Mouse (Mus musculus) CH12.LX (cell line): Measurements from ENCODE around the gene Tnni1. TPM values are rescaled to one million over a fixed set of nuclear protein-coding genes. Genes with fewer than 3 reads are reported as not detected.

Source experiments
- DNase-seq: peaks from one replicate; pipeline ENCODE4 v3.0.0-alpha.2; 2013; ENCODE audit errors: extremely low read depth
- H3K27ac ChIP-seq: 2 replicates; pipeline ENCODE4 v1.5.1; 2012; ENCODE audit warnings: low read depth, mild to moderate bottlenecking, control low read depth, moderate library complexity; ENCODE audit not compliant: insufficient read depth
- H3K27me3 ChIP-seq: replicated peaks from 2 replicates; pipeline ENCODE3; 2012; ENCODE audit warnings: inconsistent platforms
- H3K36me3 ChIP-seq, 2 experiments: replicated peaks in 1 of 2; 2 replicates each; pipeline versions ENCODE3 to v1.6.1; 2012; ENCODE audit warnings: inconsistent platforms in 1 of 2, low read length in 1 of 2, mild to moderate bottlenecking in 1 of 2, mixed read lengths in 1 of 2, moderate library complexity in 1 of 2; ENCODE audit not compliant: control insufficient read depth in 1 of 2, insufficient read depth in 1 of 2
- H3K4me1 ChIP-seq, 2 experiments: 2 replicates each; pipeline ENCODE4 v1.6.1; 2012; ENCODE audit warnings: inconsistent platforms in 1 of 2, moderate library complexity in 1 of 2; ENCODE audit not compliant: insufficient read depth in 2 of 2, control insufficient read depth in 1 of 2
- H3K4me2 ChIP-seq: 2 replicates; pipeline ENCODE4 v1.6.1; 2012; ENCODE audit warnings: low read depth, mild to moderate bottlenecking, control low read depth; ENCODE audit not compliant: poor library complexity, insufficient read depth, severe bottlenecking
- H3K4me3 ChIP-seq, 3 experiments: fragments of 150-350 bp in 1 of 3; sonication (generic) in 1 of 3; replicated peaks in 1 of 3; 2 replicates each; pipeline versions ENCODE3 to v1.5.1; 2011 to 2012; ENCODE audit warnings: low read depth in 2 of 3, low read length in 2 of 3, mild to moderate bottlenecking in 2 of 3, moderate library complexity in 2 of 3, control low read depth in 1 of 3, improper control_type of control experiment in 1 of 3, inconsistent platforms in 1 of 3, mixed read lengths in 1 of 3; ENCODE audit not compliant: poor library complexity in 1 of 3
- H3K79me2 ChIP-seq: replicated peaks from 2 replicates; pipeline ENCODE4 v1.6.1; 2012; ENCODE audit warnings: mild to moderate bottlenecking, moderate library complexity; ENCODE audit not compliant: control insufficient read depth, poor library complexity, insufficient read depth, severe bottlenecking; ENCODE audit errors: extremely low read depth
- H3K9ac ChIP-seq: 2 replicates; pipeline ENCODE4 v1.6.1; 2012; ENCODE audit warnings: low read depth, mild to moderate bottlenecking, control low read depth, moderate library complexity; ENCODE audit not compliant: insufficient read depth
- H3K9me3 ChIP-seq: replicated peaks from 2 replicates; pipeline ENCODE3; 2012; ENCODE audit warnings: low read length, inconsistent platforms, mixed read lengths
- CHD1 ChIP-seq: IDR thresholded peaks from 2 replicates; pipeline ENCODE4 v1.6.1; 2012; ENCODE audit warnings: low read depth, low read length, improper control_type of control experiment, inconsistent platforms
- CHD2 ChIP-seq: IDR thresholded peaks from 2 replicates; pipeline ENCODE4 v1.6.1; 2011; ENCODE audit warnings: low read length, improper control_type of control experiment
- CTCF ChIP-seq, 2 experiments: IDR thresholded peaks in 1 of 2; conservative IDR thresholded peaks in 1 of 2; 2 replicates each; pipeline ENCODE4 v1.5.1; 2011 to 2012; ENCODE audit warnings: low read depth in 2 of 2, low read length in 2 of 2, improper control_type of control experiment in 1 of 2, inconsistent platforms in 1 of 2, mild to moderate bottlenecking in 1 of 2, moderate library complexity in 1 of 2
- E2F4 ChIP-seq: IDR thresholded peaks from 2 replicates; pipeline ENCODE4 v1.6.1; 2011; ENCODE audit warnings: low read depth, low read length, improper control_type of control experiment; ENCODE audit not compliant: insufficient replicate concordance
- EP300 ChIP-seq: IDR thresholded peaks from 2 replicates; pipeline ENCODE4 v1.6.1; 2011; ENCODE audit warnings: low read length, improper control_type of control experiment
- IRF4 ChIP-seq: IDR thresholded peaks from 2 replicates; pipeline ENCODE4 v1.6.1; 2014; ENCODE audit warnings: low read depth, mild to moderate bottlenecking, inconsistent platforms, low read length, improper control_type of control experiment
- JUND ChIP-seq: conservative IDR thresholded peaks from 2 replicates; pipeline ENCODE4 v1.6.1; 2011; ENCODE audit warnings: low read depth, low read length, improper control_type of control experiment
- MAFK ChIP-seq: IDR thresholded peaks from 2 replicates; pipeline ENCODE4 v1.6.1; 2011; ENCODE audit warnings: low read length, improper control_type of control experiment; ENCODE audit not compliant: insufficient replicate concordance
- MAX ChIP-seq: IDR thresholded peaks from 2 replicates; pipeline ENCODE4 v1.6.1; 2011; ENCODE audit warnings: low read length, improper control_type of control experiment
- MAZ ChIP-seq: IDR thresholded peaks from 2 replicates; pipeline ENCODE4 v1.6.1; 2012; ENCODE audit warnings: low read depth, mild to moderate bottlenecking, inconsistent platforms, low read length, improper control_type of control experiment, moderate library complexity
- MYC ChIP-seq: IDR thresholded peaks from 2 replicates; pipeline ENCODE4 v1.6.1; 2011; ENCODE audit warnings: low read depth, mild to moderate bottlenecking, improper control_type of control experiment, low read length
- NRF1 ChIP-seq: IDR thresholded peaks from 2 replicates; pipeline ENCODE4 v1.6.1; 2014; ENCODE audit warnings: low read depth, mild to moderate bottlenecking, inconsistent platforms, low read length, improper control_type of control experiment, moderate library complexity
- SMC3 ChIP-seq: IDR thresholded peaks from 2 replicates; pipeline ENCODE4 v1.6.1; 2011; ENCODE audit warnings: low read depth, low read length, improper control_type of control experiment
- TCF12 ChIP-seq: IDR thresholded peaks from 2 replicates; pipeline ENCODE4 v1.6.1; 2014; ENCODE audit warnings: low read depth, mild to moderate bottlenecking, inconsistent platforms, low read length, improper control_type of control experiment
- USF1 ChIP-seq: IDR thresholded peaks from 2 replicates; pipeline ENCODE4 v1.6.1; 2014; ENCODE audit warnings: low read depth, mild to moderate bottlenecking, inconsistent platforms, low read length, improper control_type of control experiment
- USF2 ChIP-seq: conservative IDR thresholded peaks from 2 replicates; pipeline ENCODE4 v1.6.1; 2011; ENCODE audit warnings: low read depth, low read length, improper control_type of control experiment
- ZC3H11A ChIP-seq: IDR thresholded peaks from 2 replicates; pipeline ENCODE4 v1.6.1; 2012; ENCODE audit warnings: low read depth, mild to moderate bottlenecking, inconsistent platforms, low read length, improper control_type of control experiment
- ZKSCAN1 ChIP-seq: IDR thresholded peaks from 2 replicates; pipeline ENCODE4 v1.6.1; 2012; ENCODE audit warnings: low read depth, inconsistent platforms, low read length, improper control_type of control experiment, borderline replicate concordance
- ZMIZ1 ChIP-seq: IDR thresholded peaks from 2 replicates; pipeline ENCODE4 v1.6.1; 2012; ENCODE audit warnings: low read depth, mild to moderate bottlenecking, inconsistent platforms, low read length, improper control_type of control experiment
- dilution Hi-C: fragments of 300-500 bp; cut with MboI; formaldehyde crosslinking; loops from 2 replicates; pipeline ENCODE4 v1.14.3; 2020; ENCODE audit warnings: low sequenced_read_pairs; ENCODE audit not compliant: extremely low pct_unique_long_range_greater_than_20kb, extremely low pct_ligation_motif_present
- in situ Hi-C: fragments of 300-500 bp; cut with MboI; formaldehyde crosslinking; loops from 3 replicates; pipeline ENCODE4 v1.14.3; 2019; ENCODE audit warnings: low sequenced_read_pairs, low pct_ligation_motif_present, low pct_unique_long_range_greater_than_20kb, mixed read lengths
- polyA plus RNA-seq: library from polyadenylated mRNA; unstranded; fragments of >175 nt; gene quantifications from 2 replicates; pipeline ENCODE4 v1.2.1, GENCODE M21; 2012; ENCODE audit warnings: low read depth; ENCODE audit not compliant: insufficient read length
- total RNA-seq, 2 experiments: library from RNA; depleted of rRNA; stranded (reverse); fragments of 300-350 nt in 1 of 2; fragments of >200 nt in 1 of 2; gene quantifications; 2 replicates each; pipeline ENCODE4 v1.2.3; 2012 to 2014

Tnni1 gene
- total and polyA plus RNA-seq, 3 experiments, result 1.6 to 6.9 (median 4.2) TPM

DNA sequence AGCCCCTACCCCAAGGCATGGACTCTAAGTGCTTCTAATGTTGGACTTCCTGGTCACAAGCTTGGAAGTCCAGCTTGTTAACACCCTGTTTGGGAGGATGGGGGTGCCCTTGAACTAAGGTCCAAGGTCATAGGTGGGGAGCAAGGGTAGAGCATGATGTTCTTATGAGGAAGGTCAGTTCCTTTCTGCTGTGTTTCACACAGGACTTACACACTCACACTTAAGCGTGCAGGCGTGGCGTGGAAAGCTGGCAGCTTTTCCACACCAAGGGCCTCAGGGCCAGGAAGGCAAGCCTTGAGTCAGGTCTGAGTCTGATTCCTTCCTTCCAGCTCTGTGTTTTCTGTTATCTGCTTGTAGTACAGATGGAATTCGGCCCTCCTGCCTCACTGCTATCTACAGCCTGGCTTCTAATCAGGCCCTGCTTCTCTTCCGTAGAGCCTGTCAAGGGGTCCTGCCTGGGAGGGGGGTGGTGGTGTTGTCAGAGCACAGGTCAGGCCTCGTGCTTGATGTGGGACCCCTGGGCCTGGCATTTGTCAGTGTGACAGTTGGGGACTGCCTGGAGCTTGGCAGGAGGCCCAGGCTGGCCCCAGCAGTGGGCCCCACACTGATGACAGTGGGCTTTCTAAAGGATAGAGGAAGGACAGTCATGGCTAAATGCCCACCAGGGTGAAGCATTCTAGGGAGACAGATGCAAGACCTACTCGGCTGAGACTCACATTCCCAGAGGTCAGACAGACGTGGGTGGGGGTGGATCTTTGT lies 21.1 kb downstream of the Tnni1 start:
- no peak for DNase-seq
- H3K27ac ChIP-seq, result no peak overlapping the region
- H3K9me3 ChIP-seq, result no peaks in the 10 kb centered on the region
- H3K4me3 ChIP-seq, result no peak overlapping the region
- dilution Hi-C loops, result no loop called here
- in situ Hi-C loops, result no loop called here
- peaks cover 10% of the 10 kb centered on the region for H3K27me3 ChIP-seq
- no peaks in the 10 kb centered on the region for H3K36me3 ChIP-seq
- H3K9ac ChIP-seq, result no peak overlapping the region
- H3K4me2 ChIP-seq, result no peak overlapping the region
- H3K79me2 ChIP-seq, result no peaks in the 10 kb centered on the region
- peaks cover 1 to 18% of the 10 kb centered on the region in 2 experiments for H3K4me1 ChIP-seq
- TF ChIP-seq IRF4, result no peak
- TF ChIP-seq ZKSCAN1, result no peak
- no peak for TF ChIP-seq SMC3
- no peak for TF ChIP-seq CTCF (conservative IDR thresholded peaks at IDR 0.05 in 1 of 2, IDR thresholded peaks at IDR 0.05 in 1 of 2; ENCODE audit: low read depth in 2 of 2, low read length in 2 of 2)
- TF ChIP-seq EP300, result no peak
- no peak for TF ChIP-seq MAX
- no peak for TF ChIP-seq E2F4
- TF ChIP-seq TCF12, result no peak
- TF ChIP-seq ZC3H11A, result no peak
- no peak for TF ChIP-seq NRF1
- TF ChIP-seq MAFK, result no peak
- TF ChIP-seq CHD1, result no peak
- no peak for TF ChIP-seq JUND
- TF ChIP-seq USF2, result no peak
- TF ChIP-seq ZMIZ1, result no peak
- no peak for TF ChIP-seq USF1
- TF ChIP-seq MYC, result no peak

DNA sequence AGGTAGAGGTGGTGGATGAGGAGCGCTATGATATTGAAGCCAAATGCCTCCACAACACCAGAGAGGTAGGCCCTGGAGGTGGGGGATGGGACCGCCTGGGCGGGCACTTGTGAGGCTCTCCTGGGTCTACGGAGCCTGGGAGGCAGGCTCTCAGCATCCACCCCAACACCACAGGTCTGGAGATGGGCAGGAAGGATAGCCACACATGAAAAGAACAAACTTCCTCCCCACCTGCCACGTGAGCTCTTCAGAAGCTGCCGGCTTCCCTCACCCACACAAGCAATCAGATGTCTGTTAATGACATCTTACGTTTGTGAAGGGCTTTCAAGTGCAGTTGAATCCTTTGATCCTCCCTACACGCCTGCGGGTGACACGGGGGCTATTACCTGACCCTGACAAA lies 28.3 kb downstream of the Tnni1 start:
- H3K4me1 ChIP-seq, result peaks cover 3 to 30% of the 10 kb centered on the region in 2 experiments
- no peak overlapping the region for H3K9ac ChIP-seq
- TF ChIP-seq MAZ (no peak), ZMIZ1 (no peak), EP300 (no peak), CHD2 (no peak)
- H3K27ac ChIP-seq, result no peak overlapping the region
- peaks cover 8% of the 10 kb centered on the region for H3K27me3 ChIP-seq
- H3K4me3 ChIP-seq, result no peak overlapping the region
- no peaks in the 10 kb centered on the region for H3K79me2 ChIP-seq
- H3K4me2 ChIP-seq, result no peak overlapping the region
- no peaks in the 10 kb centered on the region for H3K9me3 ChIP-seq
- dilution Hi-C loops, result no loop called here
- DNase-seq, result no peak
- H3K36me3 ChIP-seq, result no peaks in the 10 kb centered on the region
- in situ Hi-C loops, result no loop called here
